Mouse (Mus musculus): Measurements from ENCODE around the gene A930017K11Rik. TPM values are rescaled to one million over a fixed set of nuclear protein-coding genes. Genes with fewer than 3 reads are reported as not detected.

The A930017K11Rik gene
- total RNA-seq, 4 experiments from 2014 or later, result 0.63 to 1.8 (median 1.4) TPM

GRCm38 (mm10) chr17:25941511-25942241 lies 10.7 kb downstream of the A930017K11Rik start:
- DNase-seq (ENCODE audit: low spot score in 2 of 2), result peak; percentile 58 to 62

GRCm38 (mm10) chr17:25934526-25934925 lies 17.8 kb downstream of the A930017K11Rik start:
- DNase-seq (ENCODE audit: low spot score in 2 of 2), result no peak

GRCm38 (mm10) chr17:25925348-25925747 lies 27.0 kb downstream of the A930017K11Rik start:
- peak in 1 of 2 experiments; percentile 77 for DNase-seq (ENCODE audit: low spot score in 2 of 2)

GRCm38 (mm10) chr17:25922120-25922519 lies 30.2 kb downstream of the A930017K11Rik start:
- DNase-seq (ENCODE audit: low spot score in 2 of 2), result no peak

- peak; percentile 99 to 100 for DNase-seq (ENCODE audit: low spot score in 2 of 2)
Measured at GRCm38 (mm10) chr17:25919786-25920642, 32.4 kb downstream of the A930017K11Rik start.

GRCm38 (mm10) chr17:25919144-25919785 lies 33.1 kb downstream of the A930017K11Rik start, which contains the start of gene Rab40c:
TSS of gene Rab40c (minus strand) at chr17:25919727.
- peak in 1 of 2 experiments; percentile 50 for DNase-seq (ENCODE audit: low spot score in 2 of 2)

GRCm38 (mm10) chr17:25918037-25918750 lies 34.2 kb downstream of the A930017K11Rik start:
- DNase-seq (ENCODE audit: low spot score in 2 of 2), result no peak

GRCm38 (mm10) chr17:25916931-25917647 lies 35.3 kb downstream of the A930017K11Rik start:
- DNase-seq (ENCODE audit: low spot score in 2 of 2), result no peak

GRCm38 (mm10) chr17:25914295-25914694 lies 38.1 kb downstream of the A930017K11Rik start:
- DNase-seq (ENCODE audit: low spot score in 2 of 2), result no peak

GRCm38 (mm10) chr17:25913877-25914275 lies 38.5 kb downstream of the A930017K11Rik start:
- DNase-seq (ENCODE audit: low spot score in 2 of 2), result no peak

- peak in 1 of 2 experiments; percentile 86 for DNase-seq (ENCODE audit: low spot score in 2 of 2)
Measured at GRCm38 (mm10) chr17:25913186-25913876, 39.0 kb downstream of the A930017K11Rik start.

- no peak for DNase-seq (ENCODE audit: low spot score in 2 of 2)
Measured at GRCm38 (mm10) chr17:25911816-25912215, 40.5 kb downstream of the A930017K11Rik start.

- DNase-seq (ENCODE audit: low spot score in 2 of 2), result no peak
Measured at GRCm38 (mm10) chr17:25907640-25908039, 44.7 kb downstream of the A930017K11Rik start.

- no peak for DNase-seq (ENCODE audit: low spot score in 2 of 2)
Measured at GRCm38 (mm10) chr17:25903061-25903460, 49.3 kb downstream of the A930017K11Rik start.

- no peak for DNase-seq (ENCODE audit: low spot score in 2 of 2)
Measured at GRCm38 (mm10) chr17:25900193-25900592, 52.2 kb downstream of the A930017K11Rik start.

Other genes with a start within 250 kb of the A930017K11Rik start
- gene Gng13, start 235.4 kb downstream of the A930017K11Rik start, total RNA-seq (2022), result 100 to 1,000 TPM; 125 to 148 (median 137) TPM
- gene Chtf18, start 225.1 kb downstream of the A930017K11Rik start, total RNA-seq (2022), result 1 to 10 TPM; 1.8 to 3.1 (median 2.1) TPM
- gene Rpusd1, start 224.9 kb downstream of the A930017K11Rik start, total RNA-seq (2022), result 10 to 100 TPM; 55.9 to 61.2 (median 58.2) TPM
- gene Mslnl, start 216.5 kb downstream of the A930017K11Rik start, total RNA-seq (2022), result 1 to 10 TPM in 1 of 4 experiments, under 1 TPM in 3; 0.30 to 1.1 (median 0.70) TPM
- 1 to 10 TPM; 2.3 to 4.9 (median 2.6) TPM for gene Msln, start 198.2 kb downstream of the A930017K11Rik start, total RNA-seq (2022)
- gene Narfl, start 178.8 kb downstream of the A930017K11Rik start, total RNA-seq (2022), result 10 to 100 TPM; 32.1 to 40.6 (median 37.2) TPM
- 100 to 1,000 TPM; 120 to 140 (median 140) TPM for gene Haghl, start 166.9 kb downstream of the A930017K11Rik start, total RNA-seq (2022)
- under 1 TPM in 3 of 4 experiments, not detected in 1; 0.37 to 0.84 (median 0.37) TPM for gene Ccdc78, start 166.0 kb downstream of the A930017K11Rik start, total RNA-seq (2022)
- gene Fam173a, start 159.7 kb downstream of the A930017K11Rik start, total RNA-seq (2022), result 10 to 100 TPM; 83.6 to 99.1 (median 88.6) TPM
- 1 to 10 TPM in 2 of 4 experiments, not detected in 2; 1.8 to 3.3 TPM for gene AC134908.4, start 156.9 kb downstream of the A930017K11Rik start, total RNA-seq (2022)
- 10 to 100 TPM; 83.0 to 89.4 (median 88.3) TPM for gene Metrn, start 155.4 kb downstream of the A930017K11Rik start, total RNA-seq (2022)
- 100 to 1,000 TPM; 603 to 725 (median 681) TPM for gene Fbxl16, start 143.5 kb downstream of the A930017K11Rik start, total RNA-seq (2022)
- gene Wdr24, start 128.9 kb downstream of the A930017K11Rik start, total RNA-seq (2022), result 10 to 100 TPM; 22.1 to 28.5 (median 26.8) TPM
- gene Jmjd8, start 123.7 kb downstream of the A930017K11Rik start, total RNA-seq (2022), result 10 to 100 TPM; 52.6 to 63.8 (median 56.4) TPM
- gene Stub1, start 119.2 kb downstream of the A930017K11Rik start, total RNA-seq (2022), result 100 to 1,000 TPM; 168 to 175 (median 172) TPM
- 10 to 100 TPM; 32.6 to 42.3 (median 37.5) TPM for gene Rhbdl1, start 115.3 kb downstream of the A930017K11Rik start, total RNA-seq (2022)
- gene Gm20683, start 110.8 kb downstream of the A930017K11Rik start, total RNA-seq (2022), result 10 to 100 TPM; 19.4 to 25.5 (median 21.2) TPM
- gene Rhot2, start 107.7 kb downstream of the A930017K11Rik start, total RNA-seq (2022), result 10 to 100 TPM; 59.9 to 86.5 (median 78.9) TPM
- gene Wdr90, start 91.1 kb downstream of the A930017K11Rik start, total RNA-seq (2022), result 10 to 100 TPM; 23.4 to 29.1 (median 24.5) TPM
- gene Mcrip2, start 83.8 kb downstream of the A930017K11Rik start, total RNA-seq (2022), result 10 to 100 TPM; 16.8 to 25.2 (median 19.0) TPM
- gene Mettl26, start 77.5 kb downstream of the A930017K11Rik start, total RNA-seq (2022), result 10 to 100 TPM; 31.4 to 37.3 (median 34.6) TPM
- 1 to 10 TPM; 1.4 to 3.2 (median 1.5) TPM for gene Wfikkn1, start 71.7 kb downstream of the A930017K11Rik start, total RNA-seq (2022)
- 10 to 100 TPM; 39.7 to 46.1 (median 45.1) TPM for gene Rab40c, start 32.8 kb downstream of the A930017K11Rik start, total RNA-seq (2022)
- gene Pigq, start 7.6 kb downstream of the A930017K11Rik start, total RNA-seq (2022), result 100 to 1,000 TPM; 104 to 113 (median 104) TPM
- under 1 TPM; 0.41 to 0.74 (median 0.48) TPM for gene Nhlrc4, start 7.6 kb downstream of the A930017K11Rik start, total RNA-seq (2022)
- gene Capn15, start 33.2 kb upstream of the A930017K11Rik start, total RNA-seq (2022), result 10 to 100 TPM; 34.3 to 50.9 (median 46.4) TPM
- gene Rab11fip3, start 117.0 kb upstream of the A930017K11Rik start, total RNA-seq (2022), result 10 to 100 TPM; 89.1 to 97.8 (median 95.8) TPM
- 10 to 100 TPM; 29.1 to 35.8 (median 31.0) TPM for gene Decr2, start 137.8 kb upstream of the A930017K11Rik start, total RNA-seq (2022)
- gene Nme4, start 143.0 kb upstream of the A930017K11Rik start, total RNA-seq (2022), result 1 to 10 TPM; 2.9 to 5.5 (median 4.6) TPM
- gene Tmem8, start 160.7 kb upstream of the A930017K11Rik start, total RNA-seq (2022), result 10 to 100 TPM; 13.0 to 16.3 (median 15.4) TPM
- gene Mrpl28, start 170.9 kb upstream of the A930017K11Rik start, total RNA-seq (2022), result 10 to 100 TPM; 61.0 to 74.7 (median 62.8) TPM
- 10 to 100 TPM; 24.6 to 30.3 (median 28.2) TPM for gene Axin1, start 186.1 kb upstream of the A930017K11Rik start, total RNA-seq (2022)
- gene Pdia2, start 246.5 kb upstream of the A930017K11Rik start, total RNA-seq (2022), result under 1 TPM; 0.37 to 0.57 (median 0.46) TPM

Measured in left cerebral cortex, adult 8-10 months (tissue).